Mouse (Mus musculus): Measurements from ENCODE around the gene BC067074.

- TF ChIP-seq POLR2A (IDR thresholded peaks at IDR 0.05; ENCODE audit: insufficient read length, low read depth) = no peak
- no peak for TF ChIP-seq POLR2AphosphoS2 (IDR thresholded peaks at IDR 0.05; ENCODE audit: insufficient read length, low read depth)
- no peak for TF ChIP-seq SRF (IDR thresholded peaks at IDR 0.05; ENCODE audit: control insufficient read depth, insufficient read length, low read depth)
- TF ChIP-seq E2F4 (IDR thresholded peaks at IDR 0.05; ENCODE audit: insufficient read depth) = no peak
- TF ChIP-seq CEBPB (IDR thresholded peaks at IDR 0.05; ENCODE audit: insufficient read depth, poor library complexity, severe bottlenecking) = no peak
- TF ChIP-seq TCF12 (IDR thresholded peaks at IDR 0.05; ENCODE audit: insufficient read depth, poor library complexity, severe bottlenecking) = no peak
- no peak for TF ChIP-seq MYOG (IDR thresholded peaks at IDR 0.05; ENCODE audit: control insufficient read depth in 1 of 3, insufficient read depth in 1 of 3, insufficient read length in 2 of 3, low read depth in 2 of 3)
- TF ChIP-seq MAX (IDR thresholded peaks at IDR 0.05; ENCODE audit: low read depth) = no peak
Observed at GRCm38 (mm10) chr13:113357438-113358144, 64.6 kb downstream of the BC067074 start.

Measured in myocyte (in vitro differentiated cells).